Mouse (Mus musculus) heart, adult 2 months (tissue): ENCODE data around the gene Zfand4.

Experiments
- CTCF ChIP-seq: fragments of 200-600 bp; IDR thresholded peaks from 2 replicates; pipeline ENCODE4 v1.8.1; 2022; ENCODE audit warnings: antibody characterized with exemption, mild to moderate bottlenecking, moderate library complexity
- EP300 ChIP-seq: fragments of 200-500 bp; IDR thresholded peaks from 2 replicates; pipeline ENCODE4 v1.6.1; 2011; ENCODE audit warnings: low read depth, low read length, control low read depth; ENCODE audit not compliant: insufficient read depth
- POLR2A ChIP-seq: fragments of 200-500 bp; IDR thresholded peaks from 2 replicates; pipeline ENCODE4 v1.6.1; 2011; ENCODE audit warnings: mild to moderate bottlenecking, low read depth, low read length, control low read depth; ENCODE audit not compliant: insufficient read depth

- TF ChIP-seq EP300 (no peak), CTCF (no peak), POLR2A (no peak)
Observed at GRCm38 (mm10) chr6:116349997-116350396, 86.0 kb downstream of the Zfand4 start.
